Mouse (Mus musculus): ENCODE measurements around the gene 1700003E16Rik. TPM values are rescaled to one million over a fixed set of nuclear protein-coding genes. Genes with fewer than 3 reads are reported as not detected.

The 1700003E16Rik gene
- total RNA-seq (2017), result not detected in 2 replicates

DNA sequence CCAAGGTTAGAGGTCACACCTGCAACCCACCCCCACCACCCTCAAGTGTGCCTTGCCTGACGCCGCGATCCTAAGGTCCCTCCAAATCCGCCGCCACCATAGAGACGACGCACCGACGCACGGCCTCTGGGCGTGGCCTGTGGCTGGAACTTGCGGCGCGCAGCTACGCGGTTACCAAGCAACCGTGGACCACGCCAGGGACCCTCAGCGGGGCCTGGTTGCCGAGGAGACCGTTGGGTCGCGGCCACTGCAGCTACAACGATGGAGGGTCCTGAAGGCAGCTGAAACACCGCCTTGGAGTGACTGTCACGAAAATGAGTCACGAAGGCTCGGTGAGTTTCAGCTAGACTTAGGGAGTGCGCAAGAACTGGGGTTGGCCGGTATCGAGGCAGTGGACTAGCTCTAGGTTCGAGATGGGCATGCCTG is at the start of gene 1700003E16Rik, which contains the start of gene Wdr54:
Gene 1700003E16Rik (plus strand): TSS at position 146 of the 426 bp plus-strand sequence.
Gene Wdr54 (minus strand): TSS at position 139 of the 426 bp plus-strand sequence.
- ATAC-seq (replicated peaks; ENCODE audit: low read depth, poor library complexity, severe bottlenecking), result peak; percentile 77

- ATAC-seq (replicated peaks; ENCODE audit: low read depth, poor library complexity, severe bottlenecking), result peak; percentile 71
Observed at GRCm38 (mm10) chr6:83107566-83108400, 48.4 kb upstream of the 1700003E16Rik start.

DNA sequence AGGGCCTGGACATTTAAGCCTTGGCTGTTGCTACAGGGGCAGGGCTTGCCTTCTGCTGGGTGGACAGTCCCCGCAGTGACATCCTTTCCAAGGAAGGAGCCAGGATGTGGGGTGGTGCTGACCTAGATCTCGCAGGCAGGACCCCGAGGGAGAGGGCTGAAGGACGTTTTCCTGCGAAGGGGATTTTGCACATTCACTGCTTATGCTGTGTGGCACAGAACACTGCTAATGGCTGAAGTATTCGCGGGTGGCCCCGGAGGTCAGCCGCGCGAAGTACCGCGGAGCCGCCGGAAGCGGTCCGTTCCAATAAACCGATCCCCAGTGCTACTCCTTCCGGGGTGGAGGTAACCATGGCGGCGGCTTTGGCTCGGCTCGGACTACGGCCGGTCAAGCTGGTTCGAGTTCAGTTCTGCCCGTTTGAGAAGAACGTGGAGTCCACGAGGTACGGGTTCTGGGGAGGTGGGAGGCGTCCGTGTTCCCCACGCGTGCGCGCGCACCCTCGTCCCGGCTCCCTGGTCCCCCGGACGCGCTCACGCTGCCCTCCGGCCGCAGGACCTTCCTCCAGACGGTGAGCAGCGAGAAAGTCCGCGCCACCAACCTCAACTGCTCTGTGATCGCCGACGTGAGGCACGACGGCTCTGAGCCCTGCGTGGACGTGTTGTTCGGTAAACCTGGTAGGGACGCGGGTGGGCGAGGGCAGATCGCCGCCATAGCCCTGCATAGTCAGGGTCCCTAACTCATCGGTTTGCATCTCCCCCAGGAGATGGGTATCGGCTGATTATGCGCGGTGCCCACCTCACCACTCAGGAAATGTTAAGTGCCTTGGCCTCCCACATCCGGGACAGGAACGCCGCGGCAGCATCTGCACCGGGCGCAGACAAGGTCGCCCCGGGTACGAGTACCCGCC is 47.2 kb upstream of the 1700003E16Rik start, which contains the start of gene Mrpl53:
Gene Mrpl53 (plus strand): TSS at position 279 of the 907 bp plus-strand sequence.
- peak; percentile 65 for ATAC-seq (replicated peaks; ENCODE audit: low read depth, poor library complexity, severe bottlenecking)

DNA sequence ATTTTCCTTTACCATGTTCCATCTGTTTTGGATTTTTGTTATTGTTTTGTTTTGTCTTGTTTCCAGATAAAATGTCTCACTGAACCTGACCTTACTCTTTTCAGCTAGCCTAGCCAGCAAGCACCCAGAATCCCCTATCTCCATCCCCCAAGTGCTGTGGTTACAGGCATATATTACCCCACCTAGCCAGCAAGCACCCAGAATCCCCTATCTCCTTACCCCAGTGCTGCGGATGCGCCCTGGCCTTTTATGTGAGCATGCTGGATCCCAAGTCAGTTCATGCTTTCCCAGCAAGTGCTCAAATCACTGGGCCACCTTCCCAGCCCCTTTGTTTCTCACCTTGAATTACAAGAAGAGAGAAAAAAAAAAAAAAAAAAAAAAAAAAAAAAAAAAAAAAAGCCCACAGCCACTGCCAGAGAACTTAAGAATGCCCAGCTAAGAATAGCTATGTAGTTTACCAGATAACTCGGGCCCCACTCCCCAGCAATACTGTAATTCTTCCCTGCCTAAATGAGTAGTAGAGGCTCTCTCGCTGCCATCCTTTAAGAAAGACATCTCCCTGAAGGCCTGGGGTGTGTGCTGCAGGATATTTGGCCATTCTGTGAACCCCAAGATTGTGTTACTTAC is 44.6 kb upstream of the 1700003E16Rik start:
- no peak for ATAC-seq (replicated peaks; ENCODE audit: low read depth, poor library complexity, severe bottlenecking)

DNA sequence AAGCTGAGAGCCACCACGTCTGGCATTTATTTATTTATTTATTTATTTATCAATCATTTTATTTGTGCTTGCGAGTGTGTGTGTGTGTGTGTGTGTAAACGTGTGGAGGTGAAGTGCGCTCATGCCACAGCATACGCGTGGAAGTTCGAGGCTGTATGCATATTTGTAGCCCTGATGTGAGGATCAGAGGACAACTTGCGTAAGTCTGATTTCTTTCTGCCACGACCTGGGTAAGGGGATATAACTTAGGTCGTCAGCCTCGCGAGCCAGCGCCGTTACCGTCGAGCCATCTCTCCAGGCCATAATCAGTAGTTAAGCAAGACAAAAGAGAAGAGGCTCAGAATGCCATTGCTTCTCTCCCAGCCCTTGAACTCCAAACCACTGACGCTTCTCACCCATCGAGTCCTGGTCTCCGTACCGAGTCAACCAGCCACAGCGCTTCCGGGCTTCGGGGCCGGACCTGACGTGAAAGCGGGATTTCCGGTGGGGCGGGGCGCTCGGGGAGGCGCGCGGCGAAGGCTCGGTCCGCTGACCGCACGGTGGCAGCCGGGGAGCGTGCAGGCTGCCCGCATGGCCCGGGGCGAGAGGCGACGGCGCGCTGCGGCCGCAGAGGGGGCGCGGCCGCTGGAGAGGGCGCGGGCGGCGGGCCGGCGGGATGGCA is 41.1 kb upstream of the 1700003E16Rik start, which contains the start of gene Mogs:
Gene Mogs (plus strand): TSS at position 486 of the 661 bp plus-strand sequence.
- peak; percentile 86 for ATAC-seq (replicated peaks; ENCODE audit: low read depth, poor library complexity, severe bottlenecking)

DNA sequence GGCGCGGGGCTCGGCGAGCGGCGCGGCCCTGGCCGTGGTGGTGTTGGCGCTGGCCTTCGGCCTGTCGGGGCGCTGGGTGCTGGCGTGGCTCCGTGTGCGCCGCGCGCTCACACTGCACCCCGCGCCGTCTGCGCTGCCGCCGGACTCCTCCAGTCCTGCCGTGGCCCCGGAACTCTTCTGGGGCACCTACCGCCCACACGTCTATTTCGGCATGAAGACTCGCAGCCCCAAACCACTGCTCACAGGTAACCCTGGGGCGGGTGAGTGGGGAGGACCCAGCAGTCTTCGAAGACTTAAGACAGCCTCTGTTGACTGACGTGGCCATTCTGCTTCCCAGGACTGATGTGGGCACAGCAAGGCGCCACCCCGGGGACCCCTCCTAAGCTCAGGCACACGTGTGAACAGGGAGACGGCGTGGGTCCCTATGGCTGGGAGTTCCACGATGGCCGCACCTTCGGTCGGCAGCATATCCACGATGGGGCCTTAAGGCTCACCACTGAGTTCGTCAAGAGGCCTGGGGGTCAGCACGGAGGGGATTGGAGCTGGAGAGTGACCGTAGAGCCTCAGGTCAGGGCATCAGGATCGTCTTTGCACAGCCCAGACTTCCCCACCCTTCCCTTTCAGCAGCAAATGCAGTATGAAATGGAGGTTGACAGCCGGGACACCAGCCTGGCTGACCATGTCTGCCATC is 40.4 kb upstream of the 1700003E16Rik start:
- no peak for ATAC-seq (replicated peaks; ENCODE audit: low read depth, poor library complexity, severe bottlenecking)

- ATAC-seq (replicated peaks; ENCODE audit: low read depth, poor library complexity, severe bottlenecking), result no peak
Observed at GRCm38 (mm10) chr6:83116373-83117164, 39.6 kb upstream of the 1700003E16Rik start.

GRCm38 (mm10) chr6:83117165-83117438 is 39.1 kb upstream of the 1700003E16Rik start:
- no peak for ATAC-seq (replicated peaks; ENCODE audit: low read depth, poor library complexity, severe bottlenecking)

- ATAC-seq (replicated peaks; ENCODE audit: low read depth, poor library complexity, severe bottlenecking), result no peak
Observed at GRCm38 (mm10) chr6:83117616-83118015, 38.6 kb upstream of the 1700003E16Rik start.

GRCm38 (mm10) chr6:83118369-83118768 is 37.8 kb upstream of the 1700003E16Rik start:
- ATAC-seq (replicated peaks; ENCODE audit: low read depth, poor library complexity, severe bottlenecking), result no peak

- peak; percentile 16 for ATAC-seq (replicated peaks; ENCODE audit: low read depth, poor library complexity, severe bottlenecking)
Observed at GRCm38 (mm10) chr6:83118825-83119733, 37.1 kb upstream of the 1700003E16Rik start.

GRCm38 (mm10) chr6:83119734-83120051 is 36.5 kb upstream of the 1700003E16Rik start:
- ATAC-seq (replicated peaks; ENCODE audit: low read depth, poor library complexity, severe bottlenecking), result no peak

- ATAC-seq (replicated peaks; ENCODE audit: low read depth, poor library complexity, severe bottlenecking), result peak; percentile 82
Observed at GRCm38 (mm10) chr6:83120930-83121862, 35.0 kb upstream of the 1700003E16Rik start, which contains the start of gene Wbp1. TSS of gene Wbp1 (minus strand) at chr6:83121559.

- no peak for ATAC-seq (replicated peaks; ENCODE audit: low read depth, poor library complexity, severe bottlenecking)
Observed at GRCm38 (mm10) chr6:83121863-83122710, 34.1 kb upstream of the 1700003E16Rik start.

- no peak for ATAC-seq (replicated peaks; ENCODE audit: low read depth, poor library complexity, severe bottlenecking)
Observed at GRCm38 (mm10) chr6:83122961-83123360, 33.2 kb upstream of the 1700003E16Rik start.
